Mouse (Mus musculus) olfactory bulb, adult 2 months (tissue): ENCODE measurements around the gene Tuba1c.

Experiments used
- CTCF ChIP-seq: fragments of 200-500 bp; IDR thresholded peaks from 2 replicates; pipeline ENCODE4 v1.5.1; 2012; ENCODE audit warnings: low read depth, mild to moderate bottlenecking, low read length, moderate library complexity; ENCODE audit not compliant: insufficient read depth
- POLR2A ChIP-seq: fragments of 200-500 bp; IDR thresholded peaks from 2 replicates; pipeline ENCODE4 v1.6.1; 2012; ENCODE audit warnings: mild to moderate bottlenecking, low read depth, low read length, moderate library complexity; ENCODE audit not compliant: insufficient read depth

GRCm38 (mm10) chr15:99017355-99017761 lies 12.3 kb upstream of the Tuba1c start:
- TF ChIP-seq CTCF = no peak
- no peak for TF ChIP-seq POLR2A
